Mouse (Mus musculus) neural tube, embryonic 14.5 days (tissue): ENCODE data around the gene Ncan. TPM values are rescaled to one million over a fixed set of nuclear protein-coding genes. Genes with fewer than 3 reads are reported as not detected.

Experiments used
- microRNA-seq: library from miRNA; unstranded; fragments of <30 nt; microRNA quantifications from one replicate; pipeline ENCODE4, GENCODE M21; 2016
- polyA plus RNA-seq: library from polyadenylated mRNA; unstranded; fragments of >200 nt; fragmentation: Nextera tagmentation; extraction: Ambion mirVana; gene quantifications from 2 replicates; pipeline ENCODE4 v1.2.1, GENCODE M21; 2014

Gene Ncan
- polyA plus RNA-seq, 1 experiment from 2014 or later: 176 TPM

Small RNA genes lying within 50 kb of the gene (microRNA-seq; reads per million reads assigned to microRNA genes)
- 2.8 reads per million, percentile 2 among the genes with 10 or more reads in this experiment for gene Mir7066

Other genes starting within 250 kb of the Ncan start
- 3.5 and 4.3 TPM in 2 replicates for gene Cilp2, start 233.2 kb downstream of the Ncan start, polyA plus RNA-seq
- 4.1 and 4.3 TPM in 2 replicates for gene Tssk6, start 218.7 kb downstream of the Ncan start, polyA plus RNA-seq
- gene Ndufa13, start 218.3 kb downstream of the Ncan start, polyA plus RNA-seq: 176 and 194 TPM in 2 replicates
- 11.5 and 12.3 TPM in 2 replicates for gene Yjefn3, start 218.2 kb downstream of the Ncan start, polyA plus RNA-seq
- gene Gatad2a, start 124.5 kb downstream of the Ncan start, polyA plus RNA-seq: 20.9 and 27.5 TPM in 2 replicates
- gene Mau2, start 78.1 kb downstream of the Ncan start, polyA plus RNA-seq: 73.5 and 77.9 TPM in 2 replicates
- 47.1 and 52.9 TPM in 2 replicates for gene Sugp1, start 78.1 kb downstream of the Ncan start, polyA plus RNA-seq
- gene Tm6sf2, start 47.9 kb downstream of the Ncan start, polyA plus RNA-seq: 1.3 and 2.1 TPM in 2 replicates
- gene Hapln4, start 37.4 kb downstream of the Ncan start, polyA plus RNA-seq: 0.73 and 0.84 TPM in 2 replicates
- gene Nr2c2ap, start 10.5 kb upstream of the Ncan start, polyA plus RNA-seq: 22.9 and 35.3 TPM in 2 replicates
- 9.4 and 12.2 TPM in 2 replicates for gene Rfxank, start 18.3 kb upstream of the Ncan start, polyA plus RNA-seq
- 63.7 and 72.3 TPM in 2 replicates for gene Borcs8, start 18.6 kb upstream of the Ncan start, polyA plus RNA-seq
- gene Mef2b, start 18.8 kb upstream of the Ncan start, polyA plus RNA-seq: 0.27 and 0.72 TPM in 2 replicates
- gene Tmem161a, start 51.5 kb upstream of the Ncan start, polyA plus RNA-seq: 28.3 and 34.8 TPM in 2 replicates
- 7.6 and 10.0 TPM in 2 replicates for gene Slc25a42, start 91.4 kb upstream of the Ncan start, polyA plus RNA-seq
- gene Sugp2, start 113.4 kb upstream of the Ncan start, polyA plus RNA-seq: 77.1 and 78.6 TPM in 2 replicates
- 95.5 and 106 TPM in 2 replicates for gene Armc6, start 113.6 kb upstream of the Ncan start, polyA plus RNA-seq
- 16.8 and 25.5 TPM in 2 replicates for gene Homer3, start 162.0 kb upstream of the Ncan start, polyA plus RNA-seq
- gene Ddx49, start 181.6 kb upstream of the Ncan start, polyA plus RNA-seq: 44.5 and 45.9 TPM in 2 replicates
- 285 and 327 TPM in 2 replicates for gene Cope, start 181.6 kb upstream of the Ncan start, polyA plus RNA-seq
- 33.4 and 42.9 TPM in 2 replicates for gene Cers1, start 194.9 kb upstream of the Ncan start, polyA plus RNA-seq
- gene Gdf1, start 208.9 kb upstream of the Ncan start, polyA plus RNA-seq: 2.1 and 7.5 TPM in 2 replicates
- gene Upf1, start 232.4 kb upstream of the Ncan start, polyA plus RNA-seq: 14.4 and 15.0 TPM in 2 replicates